Mouse (Mus musculus) T-helper 2 cell (primary cell): Measurements from ENCODE around the gene Rps27.

Experiments used
- in situ Hi-C: fragments of 300-600 bp; cut with MboI, MseI; formaldehyde crosslinking; loops from one replicate; pipeline ENCODE4 v1.15.1; 2025; ENCODE audit warnings: high pct_unique_total_duplicates

The Rps27 gene

GRCm38 (mm10) chr3:90231507-90232333 is 18.3 kb upstream of the Rps27 start, which contains the start of gene Jtb:
Gene Jtb, plus strand, starts transcription at chr3:90231597.
- in situ Hi-C loops, result loop anchor here (25.0 kb wide), 1 partner anchor 1594 kb away; no protein-coding TSS in a partner anchor

- in situ Hi-C loops, result loop anchor here (25.0 kb wide), 1 partner anchor 1594 kb away; no protein-coding TSS in a partner anchor
These were observed 17.6 kb upstream of the Rps27 start for GRCm38 (mm10) chr3:90231075-90231474.

- in situ Hi-C loops, result no loop called here
These were observed 10.9 kb upstream of the Rps27 start for GRCm38 (mm10) chr3:90224331-90224730.

GRCm38 (mm10) chr3:90222941-90223340 is 9.5 kb upstream of the Rps27 start:
- in situ Hi-C loops, result no loop called here

- in situ Hi-C loops, result no loop called here
These were observed 9.0 kb upstream of the Rps27 start for GRCm38 (mm10) chr3:90222455-90222854.

GRCm38 (mm10) chr3:90221123-90221522 is 7.7 kb upstream of the Rps27 start:
- in situ Hi-C loops, result no loop called here

- in situ Hi-C loops, result no loop called here
These were observed 7.1 kb upstream of the Rps27 start for GRCm38 (mm10) chr3:90220531-90220951.

GRCm38 (mm10) chr3:90220088-90220487 is 6.6 kb upstream of the Rps27 start:
- in situ Hi-C loops, result no loop called here

GRCm38 (mm10) chr3:90215825-90216380 is 2.5 kb upstream of the Rps27 start:
- in situ Hi-C loops, result no loop called here

- in situ Hi-C loops, result no loop called here
These were observed 669 bp upstream of the Rps27 start for GRCm38 (mm10) chr3:90213956-90214684.

GRCm38 (mm10) chr3:90212723-90213122 is 728 bp downstream of the Rps27 start:
- in situ Hi-C loops, result no loop called here

GRCm38 (mm10) chr3:90211475-90212398 is 1.7 kb downstream of the Rps27 start:
- in situ Hi-C loops, result no loop called here

- in situ Hi-C loops, result no loop called here
These were observed 3.4 kb downstream of the Rps27 start for GRCm38 (mm10) chr3:90209908-90210566.

GRCm38 (mm10) chr3:90208662-90209061 is 4.8 kb downstream of the Rps27 start:
- in situ Hi-C loops, result no loop called here

GRCm38 (mm10) chr3:90204582-90204981 is 8.9 kb downstream of the Rps27 start:
- in situ Hi-C loops, result no loop called here

- in situ Hi-C loops, result no loop called here
These were observed 9.8 kb downstream of the Rps27 start for GRCm38 (mm10) chr3:90203619-90204018.

GRCm38 (mm10) chr3:90202884-90203283 is 10.6 kb downstream of the Rps27 start:
- in situ Hi-C loops, result no loop called here

GRCm38 (mm10) chr3:90197548-90197947 is 15.9 kb downstream of the Rps27 start:
- in situ Hi-C loops, result no loop called here

- in situ Hi-C loops, result no loop called here
These were observed 17.8 kb downstream of the Rps27 start for GRCm38 (mm10) chr3:90195644-90196043.

- in situ Hi-C loops, result no loop called here
These were observed 18.7 kb downstream of the Rps27 start for GRCm38 (mm10) chr3:90194759-90195158.
